Mouse (Mus musculus): ENCODE data around the gene Pdp2.

GRCm38 (mm10) chr8:104602468-104603244 is 11.4 kb downstream of the Pdp2 start:
- no peak for TF ChIP-seq POLR2A (IDR thresholded peaks at IDR 0.05; ENCODE audit: insufficient read length, low read depth)
- no peak for TF ChIP-seq POLR2AphosphoS2 (IDR thresholded peaks at IDR 0.05; ENCODE audit: insufficient read length, low read depth)
